Comparison of ENCODE assay signal across 8 mouse cellular contexts in the genomic region with DNA sequence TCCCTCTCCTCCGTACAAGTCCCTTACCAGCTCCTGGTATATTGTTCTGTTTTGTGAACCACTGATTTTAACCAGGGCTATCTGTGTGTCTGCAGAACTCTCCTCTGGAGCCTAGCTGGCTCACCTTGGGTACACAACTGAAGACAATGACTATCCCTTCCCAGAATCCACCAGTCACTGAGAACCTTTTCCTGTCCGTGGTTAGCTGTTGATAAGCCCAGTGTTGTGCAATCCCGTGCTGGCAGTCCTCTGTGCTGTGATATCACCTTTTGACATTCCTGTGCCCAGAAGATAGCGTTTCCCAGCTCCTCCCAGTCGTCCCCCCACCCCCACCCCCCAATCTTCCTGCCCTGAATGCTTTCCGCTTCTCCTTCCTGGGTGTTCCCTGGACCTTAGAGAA.
DNase-seq lines count a peak whose midpoint lies in the region; ATAC-seq lines count a peak whose summit lies in the region.
"Had no signal": no experiment of that assay in that cellular context is flagged by ENCODE, and none has a peak within 500 bp of the region (broad histone marks: within the 10 kb centered on the region; RNA-seq: fewer than 3 reads in every experiment).

No protein-coding gene starts in this region.

- H3K27me3 ChIP-seq in heart, embryonic 13.5 days (replicated peaks): no peaks in the 10 kb centered on the region
- H3K27me3 ChIP-seq in midbrain, embryonic 11.5 days (ENCODE audit: control insufficient read depth, insufficient read depth, low read length): no peaks in the 10 kb centered on the region
- H3K27me3 ChIP-seq: embryonic facial prominence, embryonic 12.5 days had no signal

- intact Hi-C loops in gastrocnemius, postnatal 14 days (cut with DNase I; ENCODE audit: low total_unique reads): loop anchor here (2.0 kb wide), 1 partner anchor 43 kb away; no protein-coding TSS in a partner anchor

- DNase-seq in CD4-positive helper T cell, adult 2 months (ENCODE audit: low read depth, low spot score): peak; percentile 21
- DNase-seq in adrenal gland, adult 2 months: peak; percentile 75
- peak; percentile 30 for DNase-seq in kidney, postnatal 10 days
- no peak for DNase-seq in midbrain, embryonic 11.5 days (ENCODE audit: low spot score, missing footprints)
- no peak for DNase-seq in layer of hippocampus, postnatal 36 days
- DNase-seq in gastrocnemius, postnatal 14 days: no peak

- H3K27ac ChIP-seq in heart, embryonic 13.5 days (replicated peaks): peak overlapping the region; percentile 94
- H3K27ac ChIP-seq in midbrain, embryonic 11.5 days (ENCODE audit: low read depth, low read length): no peak overlapping the region

- H3K4me2 ChIP-seq in heart, embryonic 13.5 days: peak overlapping the region; percentile 73
- no peak overlapping the region for H3K4me2 ChIP-seq in midbrain, embryonic 11.5 days

- H3K9ac ChIP-seq in heart, embryonic 13.5 days: peak overlapping the region; percentile 80; the same call in 1 of the 2 replicates
- no peak overlapping the region for H3K9ac ChIP-seq in midbrain, embryonic 11.5 days (ENCODE audit: low read length)

- ATAC-seq in heart, embryonic 13.5 days (ENCODE audit: extremely low read depth, insufficient number of reproducible peaks, low FRiP score, low TSS enrichment): peak; percentile 78
- peak; percentile 20; the same call in 1 of the 2 replicates for ATAC-seq in midbrain, embryonic 11.5 days (ENCODE audit: low FRiP score)

- no peaks in the 10 kb centered on the region for H3K36me3 ChIP-seq in heart, embryonic 13.5 days
- H3K36me3 ChIP-seq in midbrain, embryonic 11.5 days (ENCODE audit: control insufficient read depth, insufficient read depth, low read length): no peaks in the 10 kb centered on the region
- H3K36me3 ChIP-seq: embryonic facial prominence, embryonic 12.5 days had no signal

- peak overlapping the region; percentile 53 for H3K4me3 ChIP-seq in heart, embryonic 13.5 days
- H3K4me3 ChIP-seq in midbrain, embryonic 11.5 days (ENCODE audit: low read depth, low read length): no peak overlapping the region

- H3K4me1 ChIP-seq in heart, embryonic 13.5 days: peaks cover 68% of the 10 kb centered on the region
- H3K4me1 ChIP-seq in midbrain, embryonic 11.5 days (ENCODE audit: control insufficient read depth, insufficient read depth, low read length): no peaks in the 10 kb centered on the region; the same call in 1 of the 2 replicates

- 8% methylated on average over 6 of the region's 6 CpGs for WGBS in heart, embryonic 13.5 days
- WGBS in midbrain, embryonic 11.5 days: 66% methylated on average over 6 of the region's 6 CpGs

- H3K9me3 ChIP-seq in heart, embryonic 13.5 days: no peaks in the 10 kb centered on the region
- H3K9me3 ChIP-seq in midbrain, embryonic 11.5 days (ENCODE audit: control insufficient read depth, low read length): no peaks in the 10 kb centered on the region
- H3K9me3 ChIP-seq: embryonic facial prominence, embryonic 12.5 days had no signal

Comparison
In these comparisons a context has a peak if more than half of its experiments do, and no peak if none do; other contexts are left out.
1. DNase-seq: peak in CD4-positive helper T cell, adult 2 months (single experiment), adrenal gland, adult 2 months (single experiment) and kidney, postnatal 10 days (single experiment); none in midbrain, embryonic 11.5 days (single experiment), layer of hippocampus, postnatal 36 days (0 of 2) and gastrocnemius, postnatal 14 days (single experiment).